Mouse (Mus musculus): ENCODE data around the gene Gm10720. TPM values are rescaled to one million over a fixed set of nuclear protein-coding genes. Genes with fewer than 3 reads are reported as not detected.
"Not testable (repeated sequence)": the region's sequence is repeated elsewhere in the genome, so short reads cannot be mapped to it uniquely, and the experiment has no call there.

Gm10720 gene
- total RNA-seq (2021), result not detected
- long read RNA-seq, experiment 1, result 0 reads
- long read RNA-seq, experiment 2, result 0 reads

DNA sequence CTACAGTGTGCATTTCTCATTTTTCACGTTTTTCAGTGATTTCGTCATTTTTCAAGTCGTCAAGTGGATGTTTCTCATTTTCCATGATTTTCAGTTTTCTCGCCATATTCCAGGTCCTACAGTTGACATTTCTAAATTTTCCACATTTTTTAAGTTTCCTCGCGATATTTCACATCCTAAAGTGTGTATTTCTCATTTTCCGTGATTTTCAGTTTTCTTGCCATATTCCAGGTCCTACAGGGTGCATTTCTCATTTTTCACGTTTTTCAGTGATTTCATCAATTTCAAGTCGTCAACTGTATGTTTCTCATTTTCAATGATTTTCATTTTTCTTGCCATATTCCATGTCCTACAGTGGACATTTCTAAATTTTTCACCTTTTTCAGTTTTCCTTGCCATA lies at the start of gene Gm10720:
Gene Gm10720 (plus strand): TSS at position 301 of the 400 bp plus-strand sequence.
- not testable (repeated sequence) for DNase-seq

DNA sequence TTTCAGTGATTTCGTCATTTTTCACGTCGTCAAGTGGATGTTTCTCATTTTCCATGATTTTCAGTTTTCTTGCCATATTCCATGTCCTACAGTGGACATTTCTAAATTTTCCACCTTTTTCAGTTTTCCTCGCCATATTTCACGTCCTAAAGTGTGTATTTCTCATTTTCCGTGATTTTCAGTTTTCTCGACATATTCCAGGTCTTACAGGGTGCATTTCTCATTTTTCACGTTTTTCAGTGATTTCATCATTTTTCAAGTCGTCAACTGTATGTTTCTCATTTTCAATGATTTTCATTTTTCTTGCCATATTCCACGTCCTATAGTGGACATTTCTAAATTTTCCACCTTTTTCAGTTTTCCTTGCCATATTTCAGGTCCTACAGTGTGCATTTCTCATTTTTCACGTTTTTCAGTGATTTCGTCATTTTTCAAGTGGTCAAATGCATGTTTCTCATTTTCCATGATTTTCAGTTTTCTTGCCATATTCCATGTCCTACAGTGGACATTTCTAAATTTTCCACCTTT lies 14.9 kb upstream of the Gm10720 start, which contains the start of gene Gm10722:
Gene Gm10722 (plus strand): TSS at position 478 of the 528 bp plus-strand sequence.
- peak; percentile 12 for DNase-seq

DNA sequence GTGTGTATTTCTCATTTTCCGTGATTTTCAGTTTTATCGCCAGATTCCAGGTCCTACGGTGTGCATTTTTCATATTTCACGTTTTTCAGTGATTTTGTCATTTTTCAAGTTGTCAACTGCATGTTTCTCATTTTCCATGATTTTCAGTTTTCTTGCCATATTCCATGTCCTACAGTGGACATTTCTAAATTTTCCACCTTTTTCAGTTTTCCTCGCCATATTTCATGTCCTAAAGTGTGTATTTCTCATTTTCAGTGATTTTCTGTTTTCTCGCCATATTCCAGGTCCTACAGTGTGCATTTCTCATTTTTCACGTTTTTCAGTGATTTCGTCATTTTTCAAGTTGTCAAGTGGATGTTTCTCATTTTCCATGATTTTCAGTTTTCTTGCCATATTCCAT lies 14.4 kb upstream of the Gm10720 start:
- not testable (repeated sequence) for DNase-seq

DNA sequence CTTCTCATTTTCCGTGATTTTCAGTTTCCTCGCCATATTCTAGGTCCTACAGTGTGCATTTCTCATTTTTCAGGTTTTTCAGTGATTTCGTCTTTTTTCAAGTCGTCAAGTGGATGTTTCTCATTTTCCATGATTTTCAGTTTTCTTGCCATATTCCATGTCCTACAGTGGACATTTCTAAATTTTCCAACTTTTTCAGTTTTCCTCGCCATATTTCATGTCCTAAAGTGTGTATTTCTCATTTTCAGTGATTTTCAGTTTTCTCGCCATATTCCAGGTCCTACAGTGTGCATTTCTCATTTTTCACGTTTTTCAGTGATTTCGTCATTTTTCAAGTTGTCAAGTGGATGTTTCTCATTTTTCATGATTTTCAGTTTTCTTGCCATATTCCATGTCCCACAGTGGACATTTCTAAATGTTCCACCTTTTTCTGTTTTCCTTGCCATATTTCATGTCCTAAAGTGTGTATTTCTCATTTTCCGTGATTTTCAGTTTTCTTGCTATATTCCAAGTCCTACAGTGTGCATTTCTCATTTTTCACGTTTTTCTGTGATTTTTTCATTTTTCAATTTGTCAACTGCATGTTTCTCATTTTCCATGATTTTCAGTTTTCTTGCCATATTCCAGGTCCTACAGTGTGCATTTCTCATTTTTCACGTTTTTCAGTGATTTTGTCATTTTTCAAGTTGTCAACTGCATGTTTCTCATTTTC lies 13.3 kb upstream of the Gm10720 start:
- peak; percentile 100 for DNase-seq

DNA sequence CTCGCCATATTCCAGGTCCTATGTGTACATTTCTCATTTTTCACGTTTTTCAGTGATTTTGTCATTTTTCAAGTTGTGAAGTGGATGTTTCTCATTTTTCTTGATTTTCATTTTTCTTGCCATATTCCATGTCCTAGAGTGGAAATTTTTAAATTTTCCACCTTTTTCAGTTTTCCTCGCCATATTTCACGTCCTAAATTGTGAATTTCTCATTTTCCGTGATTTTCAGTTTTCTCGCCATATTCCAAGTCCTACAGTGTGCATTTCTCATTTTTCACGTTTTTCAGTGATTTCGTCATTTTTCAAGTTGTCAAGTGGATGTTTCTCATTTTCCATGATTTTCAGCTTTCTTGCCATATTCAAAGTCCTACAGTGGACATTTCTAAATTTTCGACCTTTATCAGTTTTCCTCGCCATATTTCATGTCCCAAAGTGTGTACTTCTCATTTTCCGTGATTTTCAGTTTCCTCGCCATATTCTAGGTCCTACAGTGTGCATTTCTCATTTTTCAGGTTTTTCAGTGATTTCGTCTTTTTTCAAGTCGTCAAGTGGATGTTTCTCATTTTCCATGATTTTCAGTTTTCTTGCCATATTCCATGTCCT lies 12.6 kb upstream of the Gm10720 start, which contains the start of gene Gm11168:
Gene Gm11168 (plus strand): TSS at position 553 of the 603 bp plus-strand sequence.
- DNase-seq, result peak; percentile 23

DNA sequence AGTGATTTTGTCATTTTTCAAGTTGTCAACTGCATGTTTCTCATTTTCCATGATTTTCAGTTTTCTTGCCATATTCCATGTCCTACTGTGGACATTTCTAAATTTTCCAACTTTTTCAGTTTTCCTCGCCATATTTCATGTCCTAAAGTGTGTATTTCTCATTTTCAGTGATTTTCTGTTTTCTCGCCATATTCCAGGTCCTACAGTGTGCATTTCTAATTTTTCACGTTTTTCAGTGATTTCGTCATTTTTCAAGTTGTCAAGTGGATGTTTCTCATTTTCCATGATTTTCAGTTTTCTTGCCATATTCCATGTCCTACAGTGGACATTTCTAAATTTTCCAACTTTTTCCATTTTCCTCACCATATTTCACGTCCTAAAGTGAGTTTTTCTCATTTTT lies 9.3 kb upstream of the Gm10720 start:
- not testable (repeated sequence) for DNase-seq

DNA sequence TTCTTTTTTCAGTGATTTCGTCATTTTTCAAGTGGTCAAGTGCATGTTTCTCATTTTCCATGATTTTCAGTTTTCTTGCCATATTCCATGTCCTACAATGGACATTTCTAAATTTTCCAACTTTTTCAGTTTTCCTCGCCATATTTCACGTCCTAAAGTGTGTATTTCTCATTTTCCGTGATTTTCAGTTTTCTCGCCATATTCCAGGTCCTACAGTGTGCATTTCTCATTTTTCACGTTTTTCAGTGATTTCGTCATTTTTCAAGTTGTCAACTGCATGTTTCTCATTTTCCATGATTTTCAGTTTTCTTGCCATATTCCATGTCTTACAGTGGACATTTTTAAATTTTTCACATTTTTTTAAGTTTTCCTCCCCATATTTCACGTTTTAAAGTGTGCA lies 8.8 kb upstream of the Gm10720 start:
- DNase-seq, result not testable (repeated sequence)

DNA sequence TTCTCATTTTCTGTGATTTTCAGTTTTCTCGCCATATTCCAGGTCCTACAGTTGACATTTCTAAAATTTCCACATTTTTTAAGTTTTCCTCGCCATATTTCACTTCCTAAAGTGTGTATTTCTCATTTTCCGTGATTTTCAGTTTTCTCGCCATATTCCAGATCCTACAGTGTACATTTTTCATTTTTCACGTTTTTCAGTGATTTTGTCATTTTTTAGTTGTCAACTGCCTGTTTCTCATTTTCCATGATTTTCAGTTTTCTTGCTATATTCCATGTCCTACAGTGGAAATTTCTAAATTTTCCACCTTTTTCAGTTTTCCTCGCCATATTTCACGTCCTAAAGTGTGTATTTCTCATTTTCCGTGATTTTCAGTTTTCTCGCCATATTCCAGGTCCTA lies 8.2 kb upstream of the Gm10720 start:
- peak; percentile 5 for DNase-seq

DNA sequence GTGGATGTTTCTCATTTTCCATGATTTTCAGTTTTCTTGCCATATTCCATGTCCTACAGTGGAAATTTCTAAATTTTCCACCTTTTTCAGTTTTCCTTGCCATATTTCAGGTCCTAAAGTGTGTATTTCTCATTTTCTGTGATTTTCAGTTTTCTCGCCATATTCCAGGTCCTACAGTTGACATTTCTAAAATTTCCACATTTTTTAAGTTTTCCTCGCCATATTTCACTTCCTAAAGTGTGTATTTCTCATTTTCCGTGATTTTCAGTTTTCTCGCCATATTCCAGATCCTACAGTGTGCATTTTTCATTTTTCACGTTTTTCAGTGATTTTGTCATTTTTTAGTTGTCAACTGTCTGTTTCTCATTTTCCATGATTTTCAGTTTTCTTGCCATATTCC lies 6.1 kb upstream of the Gm10720 start:
- DNase-seq, result not testable (repeated sequence)

DNA sequence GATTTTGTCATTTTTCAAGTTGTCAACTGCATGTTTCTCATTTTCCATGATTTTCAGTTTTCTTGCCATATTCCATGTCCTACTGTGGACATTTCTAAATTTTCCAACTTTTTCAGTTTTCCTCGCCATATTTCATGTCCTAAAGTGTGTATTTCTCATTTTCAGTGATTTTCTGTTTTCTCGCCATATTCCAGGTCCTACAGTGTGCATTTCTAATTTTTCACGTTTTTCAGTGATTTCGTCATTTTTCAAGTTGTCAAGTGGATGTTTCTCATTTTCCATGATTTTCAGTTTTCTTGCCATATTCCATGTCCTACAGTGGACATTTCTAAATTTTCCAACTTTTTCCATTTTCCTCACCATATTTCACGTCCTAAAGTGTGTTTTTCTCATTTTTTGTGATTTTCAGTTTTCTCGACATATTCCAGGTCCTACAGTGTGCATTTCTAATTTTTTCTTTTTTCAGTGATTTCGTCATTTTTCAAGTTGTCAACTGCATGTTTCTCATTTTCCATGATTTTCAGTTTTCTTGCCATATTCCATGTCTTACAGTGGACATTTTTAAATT lies 3.3 kb upstream of the Gm10720 start:
- DNase-seq, result not testable (repeated sequence)

DNA sequence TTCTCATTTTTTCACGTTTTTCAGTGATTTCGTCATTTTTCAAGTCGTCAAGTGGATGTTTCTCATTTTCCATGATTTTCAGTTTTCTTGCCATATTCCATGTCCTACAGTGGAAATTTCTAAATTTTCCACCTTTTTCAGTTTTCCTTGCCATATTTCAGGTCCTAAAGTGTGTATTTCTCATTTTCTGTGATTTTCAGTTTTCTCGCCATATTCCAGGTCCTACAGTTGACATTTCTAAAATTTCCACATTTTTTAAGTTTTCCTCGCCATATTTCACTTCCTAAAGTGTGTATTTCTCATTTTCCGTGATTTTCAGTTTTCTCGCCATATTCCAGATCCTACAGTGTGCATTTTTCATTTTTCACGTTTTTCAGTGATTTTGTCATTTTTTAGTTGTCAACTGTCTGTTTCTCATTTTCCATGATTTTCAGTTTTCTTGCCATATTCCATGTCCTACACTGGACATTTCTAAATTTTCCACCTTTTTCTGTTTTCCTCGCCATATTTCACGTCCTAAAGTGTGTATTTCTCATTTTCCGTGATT lies 2.6 kb upstream of the Gm10720 start, which contains the start of gene Gm10721:
Gene Gm10721 (plus strand): TSS at position 408 of the 547 bp plus-strand sequence.
- not testable (repeated sequence) for DNase-seq

DNA sequence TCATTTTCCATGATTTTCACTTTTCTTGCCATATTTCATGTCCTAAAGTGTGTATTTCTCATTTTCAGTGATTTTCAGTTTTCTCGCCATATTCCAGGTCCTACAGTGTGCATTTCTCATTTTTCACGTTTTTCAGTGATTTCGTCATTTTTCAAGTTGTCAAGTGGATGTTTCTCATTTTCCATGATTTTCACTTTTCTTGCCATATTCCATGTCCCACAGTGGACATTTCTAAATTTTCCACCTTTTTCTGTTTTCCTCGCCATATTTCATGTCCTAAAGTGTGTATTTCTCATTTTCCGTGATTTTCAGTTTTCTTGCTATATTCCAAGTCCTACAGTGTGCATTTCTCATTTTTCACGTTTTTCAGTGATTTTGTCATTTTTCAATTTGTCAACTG lies 442 bp downstream of the Gm10720 start:
- peak; percentile 10 for DNase-seq

DNA sequence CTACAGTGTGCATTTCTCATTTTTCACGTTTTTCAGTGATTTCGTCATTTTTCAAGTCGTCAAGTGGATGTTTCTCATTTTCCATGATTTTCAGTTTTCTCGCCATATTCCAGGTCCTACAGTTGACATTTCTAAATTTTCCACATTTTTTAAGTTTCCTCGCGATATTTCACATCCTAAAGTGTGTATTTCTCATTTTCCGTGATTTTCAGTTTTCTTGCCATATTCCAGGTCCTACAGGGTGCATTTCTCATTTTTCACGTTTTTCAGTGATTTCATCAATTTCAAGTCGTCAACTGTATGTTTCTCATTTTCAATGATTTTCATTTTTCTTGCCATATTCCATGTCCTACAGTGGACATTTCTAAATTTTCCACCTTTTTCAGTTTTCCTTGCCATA lies 1.7 kb downstream of the Gm10720 start, which contains the start of gene Gm10719:
Gene Gm10719 (plus strand): TSS at position 301 of the 400 bp plus-strand sequence.
- DNase-seq, result not testable (repeated sequence)

DNA sequence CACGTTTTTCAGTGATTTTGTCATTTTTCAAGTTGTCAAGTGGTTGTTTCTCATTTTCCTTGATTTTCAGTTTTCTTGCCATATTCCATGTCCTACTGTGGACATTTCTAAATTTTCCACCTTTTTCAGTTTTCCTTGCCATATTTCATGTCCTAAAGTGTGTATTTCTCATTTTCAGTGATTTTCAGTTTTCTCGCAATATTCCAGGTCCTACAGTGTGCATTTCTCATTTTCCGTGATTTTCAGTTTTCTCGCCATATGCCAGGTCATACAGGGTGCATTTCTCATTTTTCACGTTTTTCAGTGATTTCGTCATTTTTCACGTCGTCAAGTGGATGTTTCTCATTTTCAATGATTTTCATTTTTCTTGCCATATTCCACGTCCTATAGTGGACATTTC lies 3.5 kb downstream of the Gm10720 start:
- DNase-seq, result peak; percentile 100

DNA sequence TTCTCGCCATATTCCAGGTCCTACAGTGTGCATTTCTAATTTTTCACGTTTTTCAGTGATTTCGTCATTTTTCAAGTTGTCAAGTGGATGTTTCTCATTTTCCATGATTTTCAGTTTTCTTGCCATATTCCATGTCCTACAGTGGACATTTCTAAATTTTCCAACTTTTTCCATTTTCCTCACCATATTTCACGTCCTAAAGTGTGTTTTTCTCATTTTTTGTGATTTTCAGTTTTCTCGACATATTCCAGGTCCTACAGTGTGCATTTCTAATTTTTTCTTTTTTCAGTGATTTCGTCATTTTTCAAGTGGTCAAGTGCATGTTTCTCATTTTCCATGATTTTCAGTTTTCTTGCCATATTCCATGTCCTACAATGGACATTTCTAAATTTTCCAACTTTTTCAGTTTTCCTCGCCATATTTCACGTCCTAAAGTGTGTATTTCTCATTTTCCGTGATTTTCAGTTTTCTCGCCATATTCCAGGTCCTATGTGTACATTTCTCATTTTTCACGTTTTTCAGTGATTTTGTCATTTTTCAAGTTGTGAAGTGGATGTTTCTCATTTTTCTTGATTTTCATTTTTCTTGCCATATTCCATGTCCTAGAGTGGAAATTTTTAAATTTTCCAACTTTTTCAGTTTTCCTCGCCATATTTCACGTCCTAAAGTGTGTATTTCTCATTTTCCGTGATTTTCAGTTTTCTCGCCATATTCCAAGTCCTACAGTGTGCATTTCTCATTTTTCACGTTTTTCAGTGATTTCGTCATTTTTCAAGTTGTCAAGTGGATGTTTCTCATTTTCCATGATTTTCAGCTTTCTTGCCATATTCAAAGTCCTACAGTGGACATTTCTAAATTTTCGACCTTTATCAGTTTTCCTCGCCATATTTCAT lies 4.6 kb downstream of the Gm10720 start:
- peak; percentile 82 for DNase-seq

DNA sequence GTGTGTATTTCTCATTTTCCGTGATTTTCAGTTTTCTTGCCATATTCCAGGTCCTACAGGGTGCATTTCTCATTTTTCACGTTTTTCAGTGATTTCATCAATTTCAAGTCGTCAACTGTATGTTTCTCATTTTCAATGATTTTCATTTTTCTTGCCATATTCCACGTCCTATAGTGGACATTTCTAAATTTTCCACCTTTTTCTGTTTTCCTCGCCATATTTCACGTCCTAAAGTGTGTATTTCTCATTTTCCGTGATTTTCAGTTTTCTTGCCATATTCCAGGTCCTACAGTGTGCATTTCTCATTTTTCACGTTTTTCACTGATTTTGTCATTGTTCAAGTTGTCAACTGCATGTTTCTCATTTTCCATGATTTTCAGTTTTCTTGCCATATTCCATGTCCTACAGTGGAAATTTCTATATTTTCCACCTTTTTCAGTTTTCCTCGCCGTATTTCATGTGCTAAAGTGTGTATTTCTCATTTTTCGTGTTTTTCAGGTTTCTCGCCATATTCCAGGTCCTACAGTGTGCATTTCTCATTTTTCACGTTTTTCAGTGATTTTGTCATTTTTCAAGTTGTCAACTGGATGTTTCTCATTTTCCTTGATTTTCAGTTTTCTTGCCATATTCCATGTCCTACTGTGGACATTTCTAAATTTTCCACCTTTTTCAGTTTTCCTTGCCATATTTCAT lies 7.0 kb downstream of the Gm10720 start:
- not testable (repeated sequence) for DNase-seq

DNA sequence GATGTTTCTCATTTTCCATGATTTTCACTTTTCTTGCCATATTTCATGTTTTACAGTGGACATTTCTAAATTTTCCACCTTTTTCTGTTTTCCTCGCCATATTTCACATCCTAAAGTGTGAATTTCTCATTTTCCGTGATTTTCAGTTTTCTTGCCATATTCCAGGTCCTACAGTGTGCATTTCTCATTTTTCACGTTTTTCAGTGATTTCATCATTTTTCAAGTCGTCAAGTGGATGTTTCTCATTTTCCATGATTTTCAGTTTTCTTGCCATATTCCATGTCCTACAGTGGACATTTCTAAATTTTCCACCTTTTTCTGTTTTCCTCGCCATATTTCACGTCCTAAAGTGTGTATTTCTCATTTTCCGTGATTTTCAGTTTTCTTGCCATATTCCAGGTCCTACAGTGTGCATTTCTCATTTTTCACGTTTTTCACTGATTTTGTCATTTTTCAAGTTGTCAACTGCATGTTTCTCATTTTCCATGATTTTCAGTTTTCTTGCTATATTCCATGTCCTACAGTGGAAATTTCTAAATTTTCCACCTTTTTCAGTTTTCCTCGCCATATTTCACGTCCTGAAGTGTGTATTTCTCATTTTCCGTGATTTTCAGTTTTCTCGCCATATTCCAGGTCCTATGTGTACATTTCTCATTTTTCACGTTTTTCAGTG lies 8.0 kb downstream of the Gm10720 start, which contains the start of gene Gm10718:
Gene Gm10718 (plus strand): TSS at position 236 of the 673 bp plus-strand sequence.
- DNase-seq, result peak; percentile 31

DNA sequence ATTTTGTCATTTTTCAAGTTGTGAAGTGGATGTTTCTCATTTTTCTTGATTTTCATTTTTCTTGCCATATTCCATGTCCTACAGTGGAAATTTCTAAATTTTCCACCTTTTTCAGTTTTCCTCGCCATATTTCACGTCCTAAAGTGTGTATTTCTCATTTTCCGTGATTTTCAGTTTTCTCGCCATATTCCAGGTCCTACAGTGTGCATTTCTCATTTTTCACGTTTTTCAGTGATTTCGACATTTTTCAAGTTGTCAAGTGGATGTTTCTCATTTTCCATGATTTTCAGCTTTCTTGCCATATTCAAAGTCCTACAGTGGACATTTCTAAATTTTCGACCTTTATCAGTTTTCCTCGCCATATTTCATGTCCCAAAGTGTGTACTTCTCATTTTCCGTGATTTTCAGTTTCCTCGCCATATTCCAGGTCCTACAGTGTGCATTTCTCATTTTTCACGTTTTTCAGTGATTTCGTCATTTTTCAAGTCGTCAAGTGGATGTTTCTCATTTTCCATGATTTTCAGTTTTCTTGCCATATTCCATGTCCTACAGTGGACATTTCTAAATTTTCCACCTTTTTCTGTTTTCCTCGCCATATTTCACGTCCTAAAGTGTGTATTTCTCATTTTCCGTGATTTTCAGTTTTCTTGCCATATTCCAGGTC lies 8.7 kb downstream of the Gm10720 start:
- not testable (repeated sequence) for DNase-seq

DNA sequence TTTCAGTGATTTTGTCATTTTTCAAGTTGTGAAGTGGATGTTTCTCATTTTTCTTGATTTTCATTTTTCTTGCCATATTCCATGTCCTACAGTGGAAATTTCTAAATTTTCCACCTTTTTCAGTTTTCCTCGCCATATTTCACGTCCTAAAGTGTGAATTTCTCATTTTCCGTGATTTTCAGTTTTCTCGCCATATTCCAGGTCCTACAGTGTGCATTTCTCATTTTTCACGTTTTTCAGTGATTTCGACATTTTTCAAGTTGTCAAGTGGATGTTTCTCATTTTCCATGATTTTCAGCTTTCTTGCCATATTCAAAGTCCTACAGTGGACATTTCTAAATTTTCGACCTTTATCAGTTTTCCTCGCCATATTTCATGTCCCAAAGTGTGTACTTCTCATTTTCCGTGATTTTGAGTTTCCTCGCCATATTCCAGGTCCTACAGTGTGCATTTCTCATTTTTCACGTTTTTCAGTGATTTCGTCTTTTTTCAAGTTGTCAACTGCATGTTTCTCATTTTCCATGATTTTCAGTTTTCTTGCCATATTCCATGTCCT lies 9.5 kb downstream of the Gm10720 start, which contains the start of gene Gm10717:
Gene Gm10717 (plus strand): TSS at position 506 of the 556 bp plus-strand sequence.
- DNase-seq, result not testable (repeated sequence)

All from gastrocnemius, postnatal 10 days (tissue).